Mouse (Mus musculus) bone marrow, adult 2 months (tissue): ENCODE results near the gene Ofcc1.

ENCODE experiments used
- CTCF ChIP-seq: fragments of 200-500 bp; IDR thresholded peaks from 2 replicates; pipeline ENCODE4 v1.5.1; 2011; ENCODE audit warnings: low read length, control low read depth; ENCODE audit not compliant: control insufficient read depth, insufficient read depth
- POLR2A ChIP-seq: fragments of 200-500 bp; IDR thresholded peaks from 2 replicates; pipeline ENCODE4 v1.6.1; 2011; ENCODE audit warnings: low read depth, mild to moderate bottlenecking, control low read depth, low read length, borderline replicate concordance; ENCODE audit not compliant: control insufficient read depth

- TF ChIP-seq POLR2A, result no peak
- no peak for TF ChIP-seq CTCF
These were observed at the start of gene Ofcc1 for GRCm38 (mm10) chr13:40361288-40361687.
